Mouse (Mus musculus) kidney, postnatal 0 days (tissue): Measurements from ENCODE around the gene Tmem104. TPM values are rescaled to one million over a fixed set of nuclear protein-coding genes. Genes with fewer than 3 reads are reported as not detected.
A peak's percentile ranks its signal among the peaks of the same experiment; 100 is the strongest.

Experiments
- ATAC-seq: fragments of 200-750 bp; cut with Nextera tagmentation; replicated peaks from 2 replicates; pipeline ENCODE4 v1.8.0; 2017; ENCODE audit warnings: low read depth, moderate number of reproducible peaks, moderate TSS enrichment, moderate library complexity; ENCODE audit not compliant: low FRiP score
- DNase-seq: peaks from one replicate; pipeline ENCODE4 v3.0.0-alpha.2; 2016; ENCODE audit warnings: low spot score
- H3K27ac ChIP-seq: fragments of 300-500 bp; sonication (generic); 2 replicates; pipeline ENCODE4 v1.5.1; 2014; ENCODE audit warnings: mild to moderate bottlenecking
- H3K27me3 ChIP-seq: fragments of 300-500 bp; sonication (generic); 2 replicates; pipeline ENCODE4 v1.6.1; 2014; ENCODE audit warnings: low read length, mixed read lengths; ENCODE audit not compliant: insufficient read depth
- H3K36me3 ChIP-seq: fragments of 300-500 bp; sonication (generic); 2 replicates; pipeline ENCODE4 v1.6.1; 2014; ENCODE audit warnings: low read length, mixed read lengths; ENCODE audit not compliant: insufficient read depth
- H3K4me1 ChIP-seq: fragments of 300-500 bp; sonication (generic); replicated peaks from 2 replicates; pipeline ENCODE4 v1.6.1; 2014; ENCODE audit warnings: antibody characterized with exemption, low read length, mixed read lengths; ENCODE audit not compliant: insufficient read depth
- H3K4me2 ChIP-seq: fragments of 300-500 bp; sonication (generic); 2 replicates; pipeline ENCODE4 v1.6.1; 2014; ENCODE audit warnings: mild to moderate bottlenecking, low read length, moderate library complexity, mixed read lengths
- H3K4me3 ChIP-seq: fragments of 300-500 bp; sonication (generic); replicated peaks from 2 replicates; pipeline ENCODE4 v1.5.1; 2014; ENCODE audit warnings: low read depth, low read length
- H3K9ac ChIP-seq: fragments of 300-500 bp; sonication (generic); 2 replicates; pipeline ENCODE4 v1.6.1; 2014; ENCODE audit warnings: low read depth, low read length
- H3K9me3 ChIP-seq: fragments of 300-500 bp; sonication (generic); replicated peaks from 2 replicates; pipeline ENCODE4 v1.6.1; 2016; ENCODE audit warnings: low read length, inconsistent platforms, mixed read lengths
- CTCF ChIP-seq: IDR thresholded peaks from 2 replicates; pipeline ENCODE4 v1.5.1; 2016; ENCODE audit warnings: antibody characterized with exemption, low read depth, mild to moderate bottlenecking, moderate library complexity
- WGBS: fragments of 180-500 bp; shearing (Covaris S2); extraction: QIAGEN DNeasy Blood & Tissue Kit; methylation state at CpG from one replicate; pipeline ENCODE4 v1.1.7; 2014; 5-methylcytosine and 5-hydroxymethylcytosine counted together
- polyA plus RNA-seq: library from polyadenylated mRNA; unstranded; fragments of >200 nt; fragmentation: Nextera tagmentation; extraction: Ambion mirVana; gene quantifications from 2 replicates; pipeline ENCODE4 v1.2.1, GENCODE M21; 2015

The Tmem104 gene
- polyA plus RNA-seq, 1 experiment from 2014 or later, result 12.0 TPM

- H3K9me3 ChIP-seq, result no peaks in the 10 kb centered on the region
- H3K4me1 ChIP-seq, result no peaks in the 10 kb centered on the region
- ATAC-seq, result no peak
- no peak overlapping the region for H3K4me2 ChIP-seq
- peaks cover 31% of the 10 kb centered on the region for H3K36me3 ChIP-seq
- TF ChIP-seq CTCF, result no peak
- no peaks in the 10 kb centered on the region for H3K27me3 ChIP-seq
- no peak overlapping the region for H3K9ac ChIP-seq
- H3K4me3 ChIP-seq, result no peak overlapping the region
- 91% methylated on average over 9 of the region's 9 CpGs for WGBS
- H3K27ac ChIP-seq, result no peak overlapping the region
- no peak for DNase-seq
These were observed 15.5 kb downstream of the Tmem104 start for GRCm38 (mm10) chr11:115202756-115203155.

- DNase-seq (no peak), ATAC-seq (no peak)
- H3K36me3 ChIP-seq, result peaks cover 27% of the 10 kb centered on the region
- H3K4me3 ChIP-seq, result no peak overlapping the region
- TF ChIP-seq CTCF, result no peak
- no peaks in the 10 kb centered on the region for H3K4me1 ChIP-seq
- no peaks in the 10 kb centered on the region for H3K27me3 ChIP-seq
- 80% methylated on average over 12 of the region's 12 CpGs for WGBS
- no peak overlapping the region for H3K27ac ChIP-seq
- H3K9ac ChIP-seq, result no peak overlapping the region
- no peaks in the 10 kb centered on the region for H3K9me3 ChIP-seq
- no peak overlapping the region for H3K4me2 ChIP-seq
These were observed 20.8 kb downstream of the Tmem104 start for GRCm38 (mm10) chr11:115208126-115208525.

GRCm38 (mm10) chr11:115208776-115209732, 21.8 kb downstream of the Tmem104 start:
- TF ChIP-seq CTCF, result no peak
- Histone ChIP-seq H3K9me3 (no peaks in the 10 kb centered on the region), H3K27ac (no peak overlapping the region), H3K36me3 (peaks cover 27% of the 10 kb centered on the region), H3K4me3 (no peak overlapping the region), H3K27me3 (no peaks in the 10 kb centered on the region), H3K4me2 (no peak overlapping the region), H3K4me1 (no peaks in the 10 kb centered on the region), H3K9ac (no peak overlapping the region)
- no peak for ATAC-seq
- no peak for DNase-seq
- 70% methylated on average over 25 of the region's 25 CpGs for WGBS

GRCm38 (mm10) chr11:115209958-115210357, 22.7 kb downstream of the Tmem104 start:
- Histone ChIP-seq H3K36me3 (peaks cover 23% of the 10 kb centered on the region), H3K4me1 (no peaks in the 10 kb centered on the region), H3K9me3 (no peaks in the 10 kb centered on the region), H3K27ac (no peak overlapping the region), H3K4me3 (no peak overlapping the region), H3K27me3 (no peaks in the 10 kb centered on the region), H3K9ac (no peak overlapping the region), H3K4me2 (no peak overlapping the region)
- DNase-seq (no peak), ATAC-seq (no peak)
- WGBS, result 86% methylated on average over 7 of the region's 7 CpGs
- TF ChIP-seq CTCF, result no peak

GRCm38 (mm10) chr11:115212116-115212515, 24.8 kb downstream of the Tmem104 start:
- Histone ChIP-seq H3K27ac (no peak overlapping the region), H3K4me1 (no peaks in the 10 kb centered on the region), H3K36me3 (peaks cover 7% of the 10 kb centered on the region; the same call in 1 of the 2 replicates), H3K4me2 (no peak overlapping the region), H3K9me3 (no peaks in the 10 kb centered on the region), H3K9ac (no peak overlapping the region), H3K27me3 (no peaks in the 10 kb centered on the region), H3K4me3 (no peak overlapping the region)
- DNase-seq, result no peak
- no peak; the same call in 1 of the 2 replicates for ATAC-seq
- no peak for TF ChIP-seq CTCF
- 40% methylated on average over 13 of the region's 13 CpGs for WGBS

GRCm38 (mm10) chr11:115215123-115215522, 27.8 kb downstream of the Tmem104 start:
- DNase-seq, result peak; percentile 14
- no peak overlapping the region for H3K4me2 ChIP-seq
- H3K27me3 ChIP-seq, result no peaks in the 10 kb centered on the region
- no peak for TF ChIP-seq CTCF
- H3K4me3 ChIP-seq, result no peak overlapping the region
- H3K36me3 ChIP-seq, result no peaks in the 10 kb centered on the region
- H3K9ac ChIP-seq, result no peak overlapping the region
- no peaks in the 10 kb centered on the region for H3K9me3 ChIP-seq
- WGBS, result 31% methylated on average over 5 of the region's 5 CpGs
- 0 out of 2 replicates have a peak overlapping the region, but pooled peaks have one; percentile 19 for H3K27ac ChIP-seq
- peak; percentile 62 for ATAC-seq
- H3K4me1 ChIP-seq, result 0 out of 2 replicates have a peak, but pooled peaks cover 4% of the 10 kb centered on the region
